Mouse (Mus musculus): ENCODE measurements around the gene Iqcf5. TPM values are rescaled to one million over a fixed set of nuclear protein-coding genes. Genes with fewer than 3 reads are reported as not detected.

Gene Iqcf5
- polyA plus RNA-seq (2012; ENCODE audit: insufficient read depth, insufficient read length, low replicate concordance, missing spikeins), result not detected in 2 replicates

GRCm38 (mm10) chr9:106514273-106514672, at the start of gene Iqcf5:
Gene Iqcf5, plus strand, starts transcription at chr9:106514573.
- WGBS, result 90% methylated on average over 4 of the region's 4 CpGs
- no peak within 1 kb of the TSS for H3K4me3 ChIP-seq (ENCODE audit: insufficient read depth, low read depth, low read length)
- no peak within 1 kb of the TSS for H3K27ac ChIP-seq (ENCODE audit: insufficient read depth, low read depth, low read length)
- TF ChIP-seq POLR2A (IDR thresholded peaks at IDR 0.05; ENCODE audit: insufficient read depth, low read depth, low read length), result no peak
- no peak for TF ChIP-seq CTCF (IDR thresholded peaks at IDR 0.05; ENCODE audit: insufficient read depth, low read depth, low read length)
- no peaks in the 10 kb centered on the region for H3K4me1 ChIP-seq (ENCODE audit: control insufficient read depth, insufficient read depth, low read length)

GRCm38 (mm10) chr9:106464751-106465541, 49.4 kb upstream of the Iqcf5 start:
- peak overlapping the region; percentile 77 for H3K4me3 ChIP-seq (ENCODE audit: insufficient read depth, low read depth, low read length)
- 2% methylated on average over 99 of the region's 99 CpGs for WGBS

GRCm38 (mm10) chr9:106465571-106466200, 48.7 kb upstream of the Iqcf5 start, which contains the start of gene Gpr62:
Gene Gpr62, minus strand, starts transcription at chr9:106465938.
- WGBS, result 19% methylated on average over 26 of the region's 26 CpGs
- Histone ChIP-seq H3K27ac (ENCODE audit: insufficient read depth, low read depth, low read length) (peak within 1 kb of the TSS; percentile 93), H3K4me3 (ENCODE audit: insufficient read depth, low read depth, low read length) (peak within 1 kb of the TSS; percentile 77), H3K4me1 (ENCODE audit: control insufficient read depth, insufficient read depth, low read length) (peaks cover 14% of the 10 kb centered on the region)
- TF ChIP-seq CTCF (IDR thresholded peaks at IDR 0.05; ENCODE audit: insufficient read depth, low read depth, low read length) (no peak), POLR2A (IDR thresholded peaks at IDR 0.05; ENCODE audit: insufficient read depth, low read depth, low read length) (no peak)

More at GRCm38 (mm10) chr9:106464751-106465541, 49.4 kb upstream of the Iqcf5 start:
- no peak for TF ChIP-seq CTCF (IDR thresholded peaks at IDR 0.05; ENCODE audit: insufficient read depth, low read depth, low read length)
- TF ChIP-seq POLR2A (IDR thresholded peaks at IDR 0.05; ENCODE audit: insufficient read depth, low read depth, low read length), result peak; percentile 34
- Histone ChIP-seq H3K4me1 (ENCODE audit: control insufficient read depth, insufficient read depth, low read length) (peaks cover 20% of the 10 kb centered on the region), H3K27ac (ENCODE audit: insufficient read depth, low read depth, low read length) (peak overlapping the region; percentile 93)

- TF ChIP-seq CTCF (IDR thresholded peaks at IDR 0.05; ENCODE audit: insufficient read depth, low read depth, low read length) (no peak), POLR2A (IDR thresholded peaks at IDR 0.05; ENCODE audit: insufficient read depth, low read depth, low read length) (no peak)
- H3K4me3 ChIP-seq (ENCODE audit: insufficient read depth, low read depth, low read length), result no peak overlapping the region
- H3K27ac ChIP-seq (ENCODE audit: insufficient read depth, low read depth, low read length), result no peak overlapping the region
- WGBS, result 95% methylated on average over 6 of the region's 6 CpGs
- H3K4me1 ChIP-seq (ENCODE audit: control insufficient read depth, insufficient read depth, low read length), result peaks cover 21% of the 10 kb centered on the region
Observed at GRCm38 (mm10) chr9:106466721-106467120, 47.7 kb upstream of the Iqcf5 start.

GRCm38 (mm10) chr9:106467746-106468145, 46.6 kb upstream of the Iqcf5 start:
- Histone ChIP-seq H3K27ac (ENCODE audit: insufficient read depth, low read depth, low read length) (no peak overlapping the region), H3K4me1 (ENCODE audit: control insufficient read depth, insufficient read depth, low read length) (peaks cover 29% of the 10 kb centered on the region), H3K4me3 (ENCODE audit: insufficient read depth, low read depth, low read length) (no peak overlapping the region)
- WGBS, result 94% methylated on average over 7 of the region's 7 CpGs
- no peak for TF ChIP-seq CTCF (IDR thresholded peaks at IDR 0.05; ENCODE audit: insufficient read depth, low read depth, low read length)
- TF ChIP-seq POLR2A (IDR thresholded peaks at IDR 0.05; ENCODE audit: insufficient read depth, low read depth, low read length), result no peak

GRCm38 (mm10) chr9:106469317-106469716, 45.1 kb upstream of the Iqcf5 start:
- TF ChIP-seq POLR2A (IDR thresholded peaks at IDR 0.05; ENCODE audit: insufficient read depth, low read depth, low read length) (no peak), CTCF (IDR thresholded peaks at IDR 0.05; ENCODE audit: insufficient read depth, low read depth, low read length) (no peak)
- 74% methylated on average over 6 of the region's 6 CpGs for WGBS
- Histone ChIP-seq H3K4me1 (ENCODE audit: control insufficient read depth, insufficient read depth, low read length) (peaks cover 36% of the 10 kb centered on the region), H3K27ac (ENCODE audit: insufficient read depth, low read depth, low read length) (no peak overlapping the region), H3K4me3 (ENCODE audit: insufficient read depth, low read depth, low read length) (no peak overlapping the region)

GRCm38 (mm10) chr9:106469776-106470175, 44.6 kb upstream of the Iqcf5 start:
- no peak for TF ChIP-seq POLR2A (IDR thresholded peaks at IDR 0.05; ENCODE audit: insufficient read depth, low read depth, low read length)
- TF ChIP-seq CTCF (IDR thresholded peaks at IDR 0.05; ENCODE audit: insufficient read depth, low read depth, low read length), result no peak

GRCm38 (mm10) chr9:106470991-106471750, 43.2 kb upstream of the Iqcf5 start:
- Histone ChIP-seq H3K27ac (ENCODE audit: insufficient read depth, low read depth, low read length) (peak overlapping the region; percentile 10; the same call in 1 of the 2 replicates), H3K4me1 (ENCODE audit: control insufficient read depth, insufficient read depth, low read length) (peaks cover 38% of the 10 kb centered on the region), H3K4me3 (ENCODE audit: insufficient read depth, low read depth, low read length) (no peak overlapping the region)
- TF ChIP-seq POLR2A (IDR thresholded peaks at IDR 0.05; ENCODE audit: insufficient read depth, low read depth, low read length), result no peak
- no peak for TF ChIP-seq CTCF (IDR thresholded peaks at IDR 0.05; ENCODE audit: insufficient read depth, low read depth, low read length)
- 64% methylated on average over 14 of the region's 14 CpGs for WGBS

More at GRCm38 (mm10) chr9:106469776-106470175, 44.6 kb upstream of the Iqcf5 start:
- Histone ChIP-seq H3K4me3 (ENCODE audit: insufficient read depth, low read depth, low read length) (no peak overlapping the region), H3K27ac (ENCODE audit: insufficient read depth, low read depth, low read length) (no peak overlapping the region), H3K4me1 (ENCODE audit: control insufficient read depth, insufficient read depth, low read length) (peaks cover 36% of the 10 kb centered on the region)
- WGBS, result 72% methylated on average over 9 of the region's 9 CpGs

Measured in olfactory bulb, adult 2 months (tissue).